Mouse (Mus musculus) CH12.LX (cell line): ENCODE data around the gene Rab11fip3. TPM values are rescaled to one million over a fixed set of nuclear protein-coding genes. Genes with fewer than 3 reads are reported as not detected.

Experiments
- DNase-seq: peaks from one replicate; pipeline ENCODE4 v3.0.0-alpha.2; 2013; ENCODE audit errors: extremely low read depth
- H3K27ac ChIP-seq: 2 replicates; pipeline ENCODE4 v1.5.1; 2012; ENCODE audit warnings: low read depth, mild to moderate bottlenecking, control low read depth, moderate library complexity; ENCODE audit not compliant: insufficient read depth
- H3K27me3 ChIP-seq: replicated peaks from 2 replicates; pipeline ENCODE3; 2012; ENCODE audit warnings: inconsistent platforms
- H3K36me3 ChIP-seq, 2 experiments: replicated peaks in 1 of 2; 2 replicates each; pipeline versions ENCODE3 to v1.6.1; 2012; ENCODE audit warnings: inconsistent platforms in 1 of 2, low read length in 1 of 2, mild to moderate bottlenecking in 1 of 2, mixed read lengths in 1 of 2, moderate library complexity in 1 of 2; ENCODE audit not compliant: control insufficient read depth in 1 of 2, insufficient read depth in 1 of 2
- H3K4me1 ChIP-seq, 2 experiments: 2 replicates each; pipeline ENCODE4 v1.6.1; 2012; ENCODE audit warnings: inconsistent platforms in 1 of 2, moderate library complexity in 1 of 2; ENCODE audit not compliant: insufficient read depth in 2 of 2, control insufficient read depth in 1 of 2
- H3K4me2 ChIP-seq: 2 replicates; pipeline ENCODE4 v1.6.1; 2012; ENCODE audit warnings: low read depth, mild to moderate bottlenecking, control low read depth; ENCODE audit not compliant: poor library complexity, insufficient read depth, severe bottlenecking
- H3K4me3 ChIP-seq, 3 experiments: fragments of 150-350 bp in 1 of 3; sonication (generic) in 1 of 3; replicated peaks in 1 of 3; 2 replicates each; pipeline versions ENCODE3 to v1.5.1; 2011 to 2012; ENCODE audit warnings: low read depth in 2 of 3, low read length in 2 of 3, mild to moderate bottlenecking in 2 of 3, moderate library complexity in 2 of 3, control low read depth in 1 of 3, improper control_type of control experiment in 1 of 3, inconsistent platforms in 1 of 3, mixed read lengths in 1 of 3; ENCODE audit not compliant: poor library complexity in 1 of 3
- H3K79me2 ChIP-seq: replicated peaks from 2 replicates; pipeline ENCODE4 v1.6.1; 2012; ENCODE audit warnings: mild to moderate bottlenecking, moderate library complexity; ENCODE audit not compliant: control insufficient read depth, poor library complexity, insufficient read depth, severe bottlenecking; ENCODE audit errors: extremely low read depth
- H3K9ac ChIP-seq: 2 replicates; pipeline ENCODE4 v1.6.1; 2012; ENCODE audit warnings: low read depth, mild to moderate bottlenecking, control low read depth, moderate library complexity; ENCODE audit not compliant: insufficient read depth
- H3K9me3 ChIP-seq: replicated peaks from 2 replicates; pipeline ENCODE3; 2012; ENCODE audit warnings: low read length, inconsistent platforms, mixed read lengths
- BHLHE40 ChIP-seq: IDR thresholded peaks from 2 replicates; pipeline ENCODE4 v1.6.1; 2011; ENCODE audit warnings: mild to moderate bottlenecking, low read depth, low read length, improper control_type of control experiment
- CHD1 ChIP-seq: IDR thresholded peaks from 2 replicates; pipeline ENCODE4 v1.6.1; 2012; ENCODE audit warnings: low read depth, low read length, improper control_type of control experiment, inconsistent platforms
- CHD2 ChIP-seq: IDR thresholded peaks from 2 replicates; pipeline ENCODE4 v1.6.1; 2011; ENCODE audit warnings: low read length, improper control_type of control experiment
- ETS1 ChIP-seq: conservative IDR thresholded peaks from 2 replicates; pipeline ENCODE4 v1.6.1; 2012; ENCODE audit warnings: low read depth, mild to moderate bottlenecking, inconsistent platforms, low read length, improper control_type of control experiment, moderate library complexity
- GABPA ChIP-seq: IDR thresholded peaks from 2 replicates; pipeline ENCODE4 v1.6.1; 2012; ENCODE audit warnings: low read depth, low read length, improper control_type of control experiment, inconsistent platforms; ENCODE audit not compliant: insufficient replicate concordance
- JUND ChIP-seq: conservative IDR thresholded peaks from 2 replicates; pipeline ENCODE4 v1.6.1; 2011; ENCODE audit warnings: low read depth, low read length, improper control_type of control experiment
- MAX ChIP-seq: IDR thresholded peaks from 2 replicates; pipeline ENCODE4 v1.6.1; 2011; ENCODE audit warnings: low read length, improper control_type of control experiment
- MXI1 ChIP-seq: IDR thresholded peaks from 2 replicates; pipeline ENCODE4 v1.6.1; 2011; ENCODE audit warnings: mild to moderate bottlenecking, low read depth, low read length, improper control_type of control experiment
- MYC ChIP-seq: IDR thresholded peaks from 2 replicates; pipeline ENCODE4 v1.6.1; 2011; ENCODE audit warnings: low read depth, mild to moderate bottlenecking, improper control_type of control experiment, low read length
- NELFE ChIP-seq: IDR thresholded peaks from 2 replicates; pipeline ENCODE4 v1.6.1; 2011; ENCODE audit warnings: low read depth, low read length, improper control_type of control experiment
- NRF1 ChIP-seq: IDR thresholded peaks from 2 replicates; pipeline ENCODE4 v1.6.1; 2014; ENCODE audit warnings: low read depth, mild to moderate bottlenecking, inconsistent platforms, low read length, improper control_type of control experiment, moderate library complexity
- PAX5 ChIP-seq: IDR thresholded peaks from 2 replicates; pipeline ENCODE4 v1.6.1; 2012; ENCODE audit warnings: low read length, inconsistent platforms, mixed read lengths
- POLR2A ChIP-seq: IDR thresholded peaks from 2 replicates; pipeline ENCODE4 v1.6.1; 2011; ENCODE audit warnings: low read depth, mild to moderate bottlenecking, improper control_type of control experiment, low read length
- POLR2AphosphoS2 ChIP-seq: IDR thresholded peaks from 2 replicates; pipeline ENCODE4 v1.6.1; 2011; ENCODE audit warnings: low read depth, low read length, improper control_type of control experiment
- SIN3A ChIP-seq: IDR thresholded peaks from 2 replicates; pipeline ENCODE4 v1.6.1; 2012; ENCODE audit warnings: low read length, improper control_type of control experiment, inconsistent platforms
- SMC3 ChIP-seq: IDR thresholded peaks from 2 replicates; pipeline ENCODE4 v1.6.1; 2011; ENCODE audit warnings: low read depth, low read length, improper control_type of control experiment
- TBP ChIP-seq: conservative IDR thresholded peaks from 2 replicates; pipeline ENCODE4 v1.6.1; 2011; ENCODE audit warnings: low read depth, low read length, improper control_type of control experiment
- UBTF ChIP-seq: IDR thresholded peaks from 2 replicates; pipeline ENCODE4 v1.6.1; 2012; ENCODE audit warnings: low read depth, mild to moderate bottlenecking, inconsistent platforms, low read length, improper control_type of control experiment, moderate library complexity
- USF1 ChIP-seq: IDR thresholded peaks from 2 replicates; pipeline ENCODE4 v1.6.1; 2014; ENCODE audit warnings: low read depth, mild to moderate bottlenecking, inconsistent platforms, low read length, improper control_type of control experiment
- USF2 ChIP-seq: conservative IDR thresholded peaks from 2 replicates; pipeline ENCODE4 v1.6.1; 2011; ENCODE audit warnings: low read depth, low read length, improper control_type of control experiment
- ZKSCAN1 ChIP-seq: IDR thresholded peaks from 2 replicates; pipeline ENCODE4 v1.6.1; 2012; ENCODE audit warnings: low read depth, inconsistent platforms, low read length, improper control_type of control experiment, borderline replicate concordance
- ZMIZ1 ChIP-seq: IDR thresholded peaks from 2 replicates; pipeline ENCODE4 v1.6.1; 2012; ENCODE audit warnings: low read depth, mild to moderate bottlenecking, inconsistent platforms, low read length, improper control_type of control experiment
- dilution Hi-C: fragments of 300-500 bp; cut with MboI; formaldehyde crosslinking; loops from 2 replicates; pipeline ENCODE4 v1.14.3; 2020; ENCODE audit warnings: low sequenced_read_pairs; ENCODE audit not compliant: extremely low pct_unique_long_range_greater_than_20kb, extremely low pct_ligation_motif_present
- in situ Hi-C: fragments of 300-500 bp; cut with MboI; formaldehyde crosslinking; loops from 3 replicates; pipeline ENCODE4 v1.14.3; 2019; ENCODE audit warnings: low sequenced_read_pairs, low pct_ligation_motif_present, low pct_unique_long_range_greater_than_20kb, mixed read lengths
- polyA plus RNA-seq: library from polyadenylated mRNA; unstranded; fragments of >175 nt; gene quantifications from 2 replicates; pipeline ENCODE4 v1.2.1, GENCODE M21; 2012; ENCODE audit warnings: low read depth; ENCODE audit not compliant: insufficient read length
- total RNA-seq, 2 experiments: library from RNA; depleted of rRNA; stranded (reverse); fragments of 300-350 nt in 1 of 2; fragments of >200 nt in 1 of 2; gene quantifications; 2 replicates each; pipeline ENCODE4 v1.2.3; 2012 to 2014

Gene Rab11fip3
- total and polyA plus RNA-seq, 3 experiments = 3.5 to 7.6 (median 4.6) TPM

GRCm38 (mm10) chr17:25951225-25951802 lies 118.0 kb downstream of the Rab11fip3 start:
- Histone ChIP-seq H3K4me2 (no peak overlapping the region), H3K27me3 (peaks cover 62% of the 10 kb centered on the region), H3K79me2 (no peaks in the 10 kb centered on the region)
- in situ Hi-C loops = no loop called here
- DNase-seq = no peak
- dilution Hi-C loops = no loop called here
- no peak for TF ChIP-seq POLR2A
- TF ChIP-seq NELFE = no peak
- no peak for TF ChIP-seq SIN3A
- TF ChIP-seq BHLHE40 = no peak
- no peak for TF ChIP-seq CHD1
- no peak for TF ChIP-seq JUND
- no peak for TF ChIP-seq POLR2AphosphoS2
- TF ChIP-seq NRF1 = no peak
- no peak for TF ChIP-seq USF2
- TF ChIP-seq MYC = no peak
- TF ChIP-seq PAX5 = no peak
- TF ChIP-seq ETS1 = no peak
- no peak for TF ChIP-seq MXI1
- TF ChIP-seq ZMIZ1 = no peak
- TF ChIP-seq ZKSCAN1 = no peak
- TF ChIP-seq MAX = no peak
- TF ChIP-seq, all 38 proteins: peak for 0
- no peaks in the 10 kb centered on the region for H3K9me3 ChIP-seq
- no peak overlapping the region for H3K4me3 ChIP-seq
- H3K9ac ChIP-seq = no peak overlapping the region
- H3K4me1 ChIP-seq = peaks cover 2 to 3% of the 10 kb centered on the region in 2 experiments; a peak in 1 of 4 replicates
- H3K36me3 ChIP-seq = no peaks in the 10 kb centered on the region
- no peak overlapping the region for H3K27ac ChIP-seq

DNA sequence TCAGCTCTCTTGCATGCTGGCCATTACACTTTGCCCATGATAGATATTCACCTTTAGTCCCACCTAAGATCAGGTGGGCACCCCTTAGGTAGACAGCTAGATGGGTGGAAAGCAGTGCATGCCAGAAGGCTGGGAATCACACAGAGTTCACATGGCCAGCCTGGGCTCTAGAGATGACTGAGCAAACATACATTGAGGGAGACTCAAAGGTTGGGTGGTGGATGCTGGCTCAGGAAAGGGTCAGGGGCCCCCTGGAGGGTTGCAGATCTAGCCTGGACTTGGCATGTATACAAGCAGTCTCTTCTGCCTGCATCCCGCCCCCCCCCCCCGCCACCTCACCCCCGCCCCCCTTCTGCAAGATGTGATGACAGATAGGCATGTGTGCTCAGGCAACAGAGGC lies 118.6 kb downstream of the Rab11fip3 start:
- peaks cover 2 to 3% of the 10 kb centered on the region in 2 experiments; a peak in 1 of 4 replicates for H3K4me1 ChIP-seq
- no peaks in the 10 kb centered on the region for H3K79me2 ChIP-seq
- dilution Hi-C loops (no loop called here), in situ Hi-C loops (no loop called here)
- no peak for TF ChIP-seq USF1
- no peak for TF ChIP-seq GABPA
- no peak for TF ChIP-seq SMC3
- TF ChIP-seq USF2 = no peak
- no peak for TF ChIP-seq TBP
- TF ChIP-seq CHD2 = no peak
- no peak for TF ChIP-seq UBTF
- no peak for DNase-seq
- no peak overlapping the region for H3K9ac ChIP-seq
- H3K4me2 ChIP-seq = no peak overlapping the region
- H3K4me3 ChIP-seq = no peak overlapping the region
- H3K9me3 ChIP-seq = no peaks in the 10 kb centered on the region
- H3K27me3 ChIP-seq = peaks cover 67% of the 10 kb centered on the region
- no peak overlapping the region for H3K27ac ChIP-seq
- H3K36me3 ChIP-seq = no peaks in the 10 kb centered on the region
